Mouse (Mus musculus): ENCODE results near the gene Stk10. TPM values are rescaled to one million over a fixed set of nuclear protein-coding genes. Genes with fewer than 3 reads are reported as not detected.

The Stk10 gene
- total RNA-seq, 2 experiments from 2014 or later: 1.9 to 3.8 TPM

GRCm38 (mm10) chr11:32566184-32566583 is 33.1 kb downstream of the Stk10 start:
- TF ChIP-seq CTCF (IDR thresholded peaks at IDR 0.05): no peak
- Histone ChIP-seq H3K27ac (peak overlapping the region; percentile 38; the same call in 1 of the 2 replicates), H3K4me3 (no peak overlapping the region)
- intact Hi-C loops (cut with DNase I): no loop called here
- no peak for DNase-seq

DNA sequence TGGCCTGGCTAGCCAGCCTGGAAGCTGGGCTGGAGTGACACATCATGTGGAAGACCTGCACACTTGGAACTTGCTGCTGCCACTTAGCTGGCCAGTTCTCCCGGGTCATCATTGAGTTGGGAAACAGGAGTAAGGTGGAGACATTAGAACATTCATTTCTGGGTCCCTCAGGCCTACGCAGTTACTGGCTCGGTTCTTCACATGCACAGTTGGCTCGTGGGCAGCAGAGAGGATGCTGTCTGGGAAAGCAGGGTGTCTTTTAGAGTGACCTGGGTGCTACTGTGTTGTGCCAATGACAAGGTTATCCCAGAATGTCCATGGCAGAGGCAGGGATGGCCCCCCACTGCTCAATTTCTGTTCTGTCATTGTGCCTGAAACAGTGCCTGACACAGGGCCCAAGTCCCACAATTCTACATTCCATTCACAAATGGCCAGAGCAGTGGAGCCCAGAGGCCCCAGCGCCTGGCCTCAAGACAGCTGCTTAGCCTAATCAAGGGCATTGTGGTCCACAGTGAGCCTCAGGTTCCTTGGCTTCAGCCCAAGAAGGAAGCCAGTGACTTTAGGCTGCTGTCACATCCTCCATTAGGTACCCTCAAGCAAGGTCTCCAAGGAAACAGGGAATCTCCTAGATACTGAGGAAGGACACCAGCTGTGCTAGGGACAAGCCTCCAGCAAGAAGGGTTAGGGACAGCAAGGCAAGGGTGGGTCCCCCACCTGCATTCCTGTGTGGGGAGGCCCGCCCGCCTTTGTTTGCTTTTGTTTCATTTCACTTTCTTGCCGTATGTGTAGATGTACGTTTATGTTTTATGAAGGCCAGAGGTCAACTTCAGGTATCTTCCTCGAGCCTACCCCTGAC is 34.1 kb downstream of the Stk10 start:
- Histone ChIP-seq H3K27ac (peak overlapping the region; percentile 5), H3K4me3 (no peak overlapping the region)
- no peak for DNase-seq
- intact Hi-C loops (cut with DNase I): no loop called here
- no peak for TF ChIP-seq CTCF (IDR thresholded peaks at IDR 0.05)

GRCm38 (mm10) chr11:32568060-32568459 is 35.0 kb downstream of the Stk10 start:
- peak overlapping the region; percentile 38 for H3K27ac ChIP-seq
- no peak for DNase-seq
- intact Hi-C loops (cut with DNase I): no loop called here
- TF ChIP-seq CTCF (IDR thresholded peaks at IDR 0.05): no peak
- H3K4me3 ChIP-seq: no peak overlapping the region

DNA sequence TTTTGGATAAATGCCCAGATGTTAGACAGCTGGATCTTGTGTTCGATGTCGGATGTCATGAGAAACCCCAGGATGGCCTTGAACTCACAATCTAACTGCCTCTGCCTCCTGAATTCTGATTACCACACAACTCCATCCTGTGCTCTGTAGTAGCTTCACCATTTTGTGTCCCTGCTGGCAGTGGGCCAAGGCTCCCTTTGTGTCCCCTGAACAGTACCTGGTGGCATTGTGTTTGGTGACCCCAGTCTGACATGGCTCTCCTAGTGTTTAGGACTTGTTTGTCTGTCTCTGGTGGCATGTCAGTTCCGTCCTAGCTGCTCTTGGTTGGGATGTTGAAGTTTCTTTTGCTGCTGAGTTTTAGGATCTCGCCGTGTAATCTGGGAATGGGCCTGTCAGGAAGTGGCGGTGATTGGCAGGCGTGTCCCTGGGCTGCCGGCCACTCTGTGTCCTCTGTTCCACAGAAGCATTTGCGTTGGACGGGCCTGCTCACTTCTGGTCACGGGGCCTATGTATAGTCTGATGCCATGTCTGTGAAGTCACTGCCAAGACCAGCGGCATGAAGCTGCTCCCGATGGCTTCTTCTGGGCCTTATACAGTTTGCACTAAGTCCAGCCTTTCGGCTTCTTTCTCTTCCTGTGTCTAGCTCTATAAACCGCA is 35.7 kb downstream of the Stk10 start:
- Histone ChIP-seq H3K27ac (peak overlapping the region; percentile 38), H3K4me3 (no peak overlapping the region)
- no peak for TF ChIP-seq CTCF (IDR thresholded peaks at IDR 0.05)
- intact Hi-C loops (cut with DNase I): no loop called here
- no peak for DNase-seq

DNA sequence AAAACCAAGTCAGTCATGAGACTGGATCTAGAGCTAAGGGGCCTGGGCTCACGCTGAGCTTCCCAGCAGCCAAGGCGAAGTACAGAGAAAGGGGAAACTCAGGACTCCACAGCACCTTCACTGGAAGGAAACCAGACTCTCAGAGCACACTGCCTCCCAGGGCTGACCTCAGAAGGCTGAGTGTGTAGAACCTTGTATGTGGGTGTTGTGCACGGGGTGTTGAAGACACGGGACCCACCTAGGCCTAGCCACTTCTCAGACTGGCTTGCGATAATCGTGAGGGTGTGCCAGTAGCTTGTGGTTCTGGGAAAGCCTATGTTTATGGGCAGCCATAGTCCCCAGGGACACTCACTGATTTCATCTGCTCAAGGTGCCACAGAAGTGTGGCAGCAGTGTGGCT is 38.0 kb downstream of the Stk10 start:
- Histone ChIP-seq H3K27ac (no peak overlapping the region), H3K4me3 (no peak overlapping the region)
- intact Hi-C loops (cut with DNase I): no loop called here
- DNase-seq: no peak
- no peak for TF ChIP-seq CTCF (IDR thresholded peaks at IDR 0.05)

DNA sequence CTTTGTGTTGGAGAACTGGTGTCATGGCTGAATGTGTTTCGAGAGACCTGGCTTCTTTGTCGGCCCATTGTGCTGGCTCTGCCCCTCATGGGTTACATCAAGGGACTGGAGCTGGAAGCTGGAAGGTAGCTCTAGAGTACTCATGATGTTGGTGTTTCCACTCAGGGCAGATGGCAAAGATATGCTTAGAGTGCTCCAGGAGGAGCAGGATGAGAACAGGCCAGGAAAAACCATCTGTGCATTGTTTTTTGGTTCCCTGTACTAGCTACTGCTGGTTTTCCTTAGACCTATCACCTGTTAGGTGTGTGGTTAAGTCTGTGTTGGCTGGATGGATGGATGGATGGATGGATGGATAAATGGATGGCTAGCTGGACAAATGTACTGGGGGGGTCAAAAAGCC is 40.6 kb downstream of the Stk10 start:
- intact Hi-C loops (cut with DNase I): no loop called here
- no peak overlapping the region for H3K4me3 ChIP-seq
- H3K27ac ChIP-seq: no peak overlapping the region
- no peak for DNase-seq
- TF ChIP-seq CTCF (IDR thresholded peaks at IDR 0.05): no peak

DNA sequence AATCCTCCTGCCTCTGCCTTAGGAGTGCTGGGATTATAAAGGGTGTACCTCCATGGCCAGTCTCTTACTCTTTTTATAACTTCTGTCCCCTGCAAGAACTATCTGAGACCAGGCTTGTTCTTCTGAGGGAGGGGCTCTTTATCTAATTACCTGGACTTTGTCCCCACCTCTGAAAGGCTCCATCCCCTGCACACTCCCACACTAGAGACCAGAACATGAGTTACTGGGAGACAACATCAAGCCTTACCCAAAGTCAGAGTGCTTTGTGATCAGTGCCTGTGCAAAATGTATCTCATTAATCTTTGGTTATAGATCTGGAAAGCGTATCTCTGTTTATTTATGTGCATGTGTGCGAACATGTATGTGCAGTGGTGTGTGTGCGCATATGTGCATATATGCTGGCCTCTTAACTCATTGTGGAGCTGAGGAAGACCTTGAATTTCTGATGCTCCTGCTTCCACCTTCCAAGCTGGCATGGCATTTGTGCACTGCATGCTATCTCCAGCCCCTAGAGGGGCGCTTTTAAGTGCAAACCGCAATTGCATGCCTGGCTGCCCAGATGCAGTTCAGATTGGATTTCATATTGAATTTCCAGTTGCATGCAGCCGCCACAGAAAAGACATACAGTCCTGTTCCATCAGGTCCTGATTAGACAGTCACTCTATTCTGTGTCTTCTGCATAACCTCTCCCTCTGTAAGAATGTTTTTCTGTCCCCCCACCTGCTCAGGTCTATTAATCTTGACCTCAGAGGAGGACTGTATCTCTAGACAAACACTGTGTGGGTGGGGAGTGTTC is 43.1 kb downstream of the Stk10 start:
- no peak overlapping the region for H3K4me3 ChIP-seq
- intact Hi-C loops (cut with DNase I): no loop called here
- no peak overlapping the region for H3K27ac ChIP-seq
- DNase-seq: no peak
- no peak for TF ChIP-seq CTCF (IDR thresholded peaks at IDR 0.05)

GRCm38 (mm10) chr11:32576760-32577050 is 43.6 kb downstream of the Stk10 start:
- intact Hi-C loops (cut with DNase I): no loop called here

DNA sequence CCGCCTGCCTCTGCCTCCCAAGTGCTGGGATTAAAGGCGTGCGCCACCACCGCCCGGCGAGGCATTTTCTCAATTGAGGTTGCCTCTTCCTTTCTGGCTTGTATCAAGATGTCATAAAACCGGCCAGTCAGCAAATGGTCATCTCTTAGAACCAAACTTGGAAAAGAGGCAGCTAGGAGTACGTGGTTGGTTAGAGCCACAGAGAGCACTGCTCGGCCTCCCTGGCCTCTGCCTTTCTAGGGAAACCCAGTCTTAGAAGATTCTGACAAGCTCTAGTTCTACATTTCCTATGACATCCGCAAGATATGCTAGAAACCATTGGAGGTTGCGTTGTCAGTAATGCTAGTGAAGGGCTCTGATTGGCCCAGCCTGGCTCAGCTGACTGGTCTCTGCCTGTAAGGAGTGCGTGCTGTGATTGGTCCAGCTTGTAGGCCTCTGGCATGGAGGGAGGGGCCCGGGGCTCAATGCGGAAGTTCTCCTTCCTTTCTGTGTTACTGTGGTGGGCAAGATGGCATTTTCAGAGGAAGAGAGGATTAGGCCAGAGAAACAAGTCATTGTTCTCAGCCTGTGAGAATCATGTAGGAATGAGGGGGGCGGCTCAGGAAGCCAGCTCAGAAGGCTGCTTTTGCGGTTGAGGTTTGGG is 47.3 kb downstream of the Stk10 start:
- intact Hi-C loops (cut with DNase I): no loop called here
- TF ChIP-seq CTCF (IDR thresholded peaks at IDR 0.05): no peak
- no peak overlapping the region for H3K4me3 ChIP-seq
- H3K27ac ChIP-seq: no peak overlapping the region
- no peak for DNase-seq

More at GRCm38 (mm10) chr11:32576760-32577050, 43.6 kb downstream of the Stk10 start:
- no peak for DNase-seq
- TF ChIP-seq CTCF (IDR thresholded peaks at IDR 0.05): no peak
- no peak overlapping the region for H3K27ac ChIP-seq
- no peak overlapping the region for H3K4me3 ChIP-seq

DNA sequence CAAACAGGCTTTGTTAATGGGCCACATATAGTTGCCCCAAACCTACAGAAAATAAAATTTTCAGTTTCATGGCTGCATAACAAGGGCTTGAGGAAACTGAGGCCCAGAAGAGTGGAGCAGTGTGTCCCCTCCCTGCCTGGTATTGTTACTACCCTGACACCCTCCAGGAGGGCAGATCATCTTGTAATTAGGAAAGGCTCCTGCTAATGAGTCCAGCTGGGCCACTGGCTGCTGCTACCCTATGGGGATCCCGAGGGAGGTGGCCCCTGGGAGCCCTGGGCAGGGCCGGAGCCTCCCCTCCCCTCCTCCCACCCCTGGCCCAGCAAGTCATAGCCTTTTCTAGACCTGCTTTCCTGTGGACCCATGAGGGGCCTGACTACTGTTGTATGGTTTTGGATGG is 47.9 kb downstream of the Stk10 start:
- DNase-seq: no peak
- intact Hi-C loops (cut with DNase I): no loop called here
- peak overlapping the region; percentile 48; the same call in 1 of the 2 replicates for H3K27ac ChIP-seq
- no peak for TF ChIP-seq CTCF (IDR thresholded peaks at IDR 0.05)
- H3K4me3 ChIP-seq: no peak overlapping the region

- TF ChIP-seq CTCF (IDR thresholded peaks at IDR 0.05): no peak
- no peak overlapping the region for H3K27ac ChIP-seq
- intact Hi-C loops (cut with DNase I): no loop called here
- no peak overlapping the region for H3K4me3 ChIP-seq
- no peak for DNase-seq
Measured at GRCm38 (mm10) chr11:32582813-32583212, 49.7 kb downstream of the Stk10 start.

DNA sequence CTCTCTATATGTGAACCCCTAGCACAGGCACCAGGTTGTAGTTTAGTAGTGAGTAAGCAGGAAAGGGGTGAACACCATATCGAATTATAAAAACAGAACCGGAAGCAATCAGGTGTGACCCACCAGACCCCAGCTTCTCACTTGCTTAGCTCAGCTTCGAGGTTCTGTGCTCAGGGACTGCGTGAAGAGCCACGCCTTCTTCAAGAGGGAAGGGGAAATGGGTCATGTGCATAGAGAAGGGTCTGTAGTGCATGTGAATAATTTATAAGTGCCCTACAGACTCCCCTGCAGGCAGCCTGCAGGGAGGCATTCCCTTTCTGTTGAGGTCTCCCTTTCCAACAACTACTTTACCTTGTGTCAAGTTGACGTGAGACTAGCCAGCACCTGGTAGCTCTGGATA is 52.9 kb downstream of the Stk10 start:
- intact Hi-C loops (cut with DNase I): loop anchor here (5.0 kb wide), 3 partner anchors 39 to 244 kb away; partner anchors contain the start of genes Efcab9 and Stk10
- Histone ChIP-seq H3K27ac (no peak overlapping the region), H3K4me3 (no peak overlapping the region)
- no peak for DNase-seq
- TF ChIP-seq CTCF (IDR thresholded peaks at IDR 0.05): no peak
